In genomic region chr2:127559070-127559966, GRCm38 (mm10) we compare ENCODE assay signal across 7 mouse cellular contexts. TPM values are rescaled to one million over a fixed set of nuclear protein-coding genes. Genes with fewer than 3 reads are reported as not detected.
A peak's percentile ranks its signal among the peaks of the same experiment; 100 is the strongest.
DNase-seq lines count a peak whose midpoint lies in the region; ATAC-seq and TF ChIP-seq lines count a peak whose summit lies in the region.

No protein-coding gene starts in this region.

- no peaks in the 10 kb centered on the region for H3K9me3 ChIP-seq in limb, embryonic 11.5 days (ENCODE audit: control insufficient read depth, low read length)
- H3K9me3 ChIP-seq in midbrain, embryonic 14.5 days (ENCODE audit: control insufficient read depth, low read length): no peaks in the 10 kb centered on the region

- peak; percentile 88 for DNase-seq in adrenal gland, postnatal 14 days
- DNase-seq in embryo, embryonic 9.5 days (ENCODE audit: extremely low spot score): peak; percentile 91
- peak; percentile 96 for DNase-seq in heart, adult 11 months
- DNase-seq in kidney, adult 18-20 months: peak; percentile 80
- DNase-seq in limb, embryonic 11.5 days (ENCODE audit: low spot score): peak; percentile 96
- peak; percentile 96 for DNase-seq in midbrain, embryonic 14.5 days
- DNase-seq in spleen, adult 2 months (ENCODE audit: low read depth in 1 of 2, low spot score in 2 of 2): peak in 1 of 2 experiments; percentile 51

- ATAC-seq in limb, embryonic 11.5 days (ENCODE audit: insufficient number of reproducible peaks, low FRiP score, low TSS enrichment, low read depth): peak; percentile 96
- ATAC-seq in midbrain, embryonic 14.5 days (ENCODE audit: low FRiP score, low TSS enrichment): peak; percentile 99

- TF ChIP-seq CTCF in spleen, adult 2 months (IDR thresholded peaks at IDR 0.05; ENCODE audit: extremely low read depth, insufficient read depth, insufficient read length, insufficient replicate concordance): peak; percentile 42; the same call in 1 of the 2 replicates

- H3K36me3 ChIP-seq in limb, embryonic 11.5 days (ENCODE audit: control insufficient read depth, insufficient read depth, low read length): no peaks in the 10 kb centered on the region
- H3K36me3 ChIP-seq in midbrain, embryonic 14.5 days (ENCODE audit: control insufficient read depth, insufficient read depth, low read length): no peaks in the 10 kb centered on the region
- no peaks in the 10 kb centered on the region for H3K36me3 ChIP-seq in spleen, adult 2 months (ENCODE audit: control insufficient read depth, insufficient read depth, low read length)

- 0 out of 2 replicates have a peak, but pooled peaks cover under 1% of the 10 kb centered on the region for H3K27me3 ChIP-seq in limb, embryonic 11.5 days (ENCODE audit: control insufficient read depth, insufficient read depth, low read length)
- H3K27me3 ChIP-seq in midbrain, embryonic 14.5 days (ENCODE audit: control insufficient read depth, insufficient read depth, low read length): no peaks in the 10 kb centered on the region
- no peaks in the 10 kb centered on the region for H3K27me3 ChIP-seq in spleen, adult 2 months (ENCODE audit: control insufficient read depth, insufficient read depth, low read length)

- no peak overlapping the region for H3K27ac ChIP-seq in limb, embryonic 11.5 days (replicated peaks; ENCODE audit: low read depth, low read length)
- no peak overlapping the region for H3K27ac ChIP-seq in midbrain, embryonic 14.5 days (replicated peaks; ENCODE audit: low read depth, low read length)
- H3K27ac ChIP-seq in spleen, adult 2 months (ENCODE audit: insufficient read depth, low read length): no peak overlapping the region

- H3K9ac ChIP-seq in limb, embryonic 11.5 days (ENCODE audit: low read length): no peak overlapping the region
- H3K9ac ChIP-seq in midbrain, embryonic 14.5 days (replicated peaks; ENCODE audit: low read length): peak overlapping the region; percentile 21; the same call in 1 of the 2 replicates

- 17% methylated on average over 18 of the region's 18 CpGs for WGBS in limb, embryonic 11.5 days
- WGBS in midbrain, embryonic 14.5 days: 9% methylated on average over 18 of the region's 18 CpGs
- WGBS in spleen, adult 2 months: 15% methylated on average over 18 of the region's 18 CpGs

- peak overlapping the region; percentile 7; the same call in 1 of the 2 replicates for H3K4me3 ChIP-seq in limb, embryonic 11.5 days (ENCODE audit: low read depth, low read length)
- peak overlapping the region; percentile 26 for H3K4me3 ChIP-seq in midbrain, embryonic 14.5 days (replicated peaks; ENCODE audit: low read depth, low read length)
- H3K4me3 ChIP-seq in spleen, adult 2 months (ENCODE audit: extremely low read depth, insufficient read depth, insufficient read length): no peak overlapping the region

- TF ChIP-seq POLR2A in spleen, adult 2 months (IDR thresholded peaks at IDR 0.05; ENCODE audit: low read depth, low read length): no peak

- no peaks in the 10 kb centered on the region for H3K4me1 ChIP-seq in limb, embryonic 11.5 days (ENCODE audit: control insufficient read depth, insufficient read depth, low read length)
- H3K4me1 ChIP-seq in midbrain, embryonic 14.5 days (ENCODE audit: control insufficient read depth, insufficient read depth, low read length): 0 out of 2 replicates have a peak, but pooled peaks cover 4% of the 10 kb centered on the region
- H3K4me1 ChIP-seq in spleen, adult 2 months (ENCODE audit: control insufficient read depth, insufficient read depth, insufficient read length): no peaks in the 10 kb centered on the region

- peak overlapping the region; percentile 33; the same call in 1 of the 2 replicates for H3K4me2 ChIP-seq in limb, embryonic 11.5 days (ENCODE audit: low read depth, severe bottlenecking)
- peak overlapping the region; percentile 53 for H3K4me2 ChIP-seq in midbrain, embryonic 14.5 days (ENCODE audit: low read length)

RNA-seq across cellular contexts. Expression of gene Prom2, which starts 18.1 kb away (rescaled TPM):
- total RNA-seq in adrenal gland, postnatal 14 days (2021): 0.19 and 0.26 TPM in 2 replicates
- polyA plus RNA-seq in limb, embryonic 11.5 days (2014; fragmentation: Nextera tagmentation; extraction: Ambion mirVana): 1.5 and 1.6 TPM in 2 replicates
- polyA plus RNA-seq in midbrain, embryonic 14.5 days (2014; fragmentation: Nextera tagmentation; extraction: Ambion mirVana): not detected in 2 replicates
- 0.28 and 0.39 TPM in 2 replicates for polyA plus RNA-seq in spleen, adult 2 months (2012; rRNA removed)

RNA-seq across cellular contexts. Expression of gene Zfp661, which starts 27.6 kb away (rescaled TPM):
- total RNA-seq in adrenal gland, postnatal 14 days (2021): 2.8 and 4.1 TPM in 2 replicates
- polyA plus RNA-seq in limb, embryonic 11.5 days (2014; fragmentation: Nextera tagmentation; extraction: Ambion mirVana): 5.5 and 7.2 TPM in 2 replicates
- 6.2 and 10.2 TPM in 2 replicates for polyA plus RNA-seq in midbrain, embryonic 14.5 days (2014; fragmentation: Nextera tagmentation; extraction: Ambion mirVana)
- polyA plus RNA-seq in spleen, adult 2 months (2012; rRNA removed): 1.4 and 1.8 TPM in 2 replicates

RNA-seq across cellular contexts. Expression of gene Mrps5, which starts 27.7 kb away (rescaled TPM):
- 131 and 139 TPM in 2 replicates for total RNA-seq in adrenal gland, postnatal 14 days (2021)
- 161 and 164 TPM in 2 replicates for polyA plus RNA-seq in limb, embryonic 11.5 days (2014; fragmentation: Nextera tagmentation; extraction: Ambion mirVana)
- polyA plus RNA-seq in midbrain, embryonic 14.5 days (2014; fragmentation: Nextera tagmentation; extraction: Ambion mirVana): 148 TPM in 2 replicates
- polyA plus RNA-seq in spleen, adult 2 months (2012; rRNA removed): 23.3 and 34.5 TPM in 2 replicates

RNA-seq across cellular contexts. Expression of gene Kcnip3, which starts 37.4 kb away (rescaled TPM):
- total RNA-seq in adrenal gland, postnatal 14 days (2021): 5.1 and 5.3 TPM in 2 replicates
- 2.2 and 2.6 TPM in 2 replicates for polyA plus RNA-seq in limb, embryonic 11.5 days (2014; fragmentation: Nextera tagmentation; extraction: Ambion mirVana)
- polyA plus RNA-seq in midbrain, embryonic 14.5 days (2014; fragmentation: Nextera tagmentation; extraction: Ambion mirVana): 10.7 and 13.1 TPM in 2 replicates
- polyA plus RNA-seq in spleen, adult 2 months (2012; rRNA removed): 2.3 and 4.2 TPM in 2 replicates
